Mouse (Mus musculus) heart, postnatal 0 days (tissue): ENCODE results near the gene Zfp652.

Source experiments
- CTCF ChIP-seq: IDR thresholded peaks from 2 replicates; pipeline ENCODE4 v1.5.1; 2016; ENCODE audit warnings: antibody characterized with exemption, control low read depth, low read depth
- EP300 ChIP-seq: IDR thresholded peaks from 2 replicates; pipeline ENCODE4 v1.6.1; 2016; ENCODE audit warnings: antibody characterized with exemption, low read depth

GRCm38 (mm10) chr11:95834143-95834667, 121.7 kb downstream of the Zfp652 start:
- no peak for TF ChIP-seq CTCF
- TF ChIP-seq EP300, result no peak
